Mouse (Mus musculus): Measurements from ENCODE around the gene Tatdn2. TPM values are rescaled to one million over a fixed set of nuclear protein-coding genes. Genes with fewer than 3 reads are reported as not detected.
A peak's percentile ranks its signal among the peaks of the same experiment; 100 is the strongest.

Gene Tatdn2
- polyA plus RNA-seq, 1 experiment from 2014 or later, result 0.95 TPM

DNA sequence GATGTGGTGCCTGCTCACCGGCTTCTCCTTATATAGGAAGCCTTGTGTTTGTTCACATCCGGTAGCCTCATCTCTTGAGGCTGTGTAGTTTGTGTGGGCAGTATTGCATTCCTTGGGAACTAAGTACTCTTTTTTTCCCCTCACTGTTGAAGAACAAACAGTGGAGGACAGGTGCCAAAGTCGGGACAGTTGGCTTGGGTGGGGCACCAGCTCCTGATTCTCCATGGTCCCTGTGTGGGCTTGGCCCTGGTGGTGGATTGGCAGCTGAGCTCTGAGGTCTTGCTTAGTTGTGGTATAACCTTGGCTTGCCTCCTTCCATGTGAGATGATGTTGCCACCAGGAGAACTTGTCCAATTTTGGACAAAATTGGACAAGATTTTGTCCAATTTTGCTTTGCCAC lies 23.0 kb downstream of the Tatdn2 start, which contains the start of gene Ghrl:
Gene Ghrl (minus strand): TSS at position 3 of the 400 bp plus-strand sequence.
- Histone ChIP-seq H3K27me3 (ENCODE audit: insufficient read depth, low read length) (no peaks in the 10 kb centered on the region), H3K27ac (no peak within 1 kb of the TSS), H3K4me2 (ENCODE audit: low read length) (no peak within 1 kb of the TSS), H3K9ac (ENCODE audit: low read depth, low read length) (no peak within 1 kb of the TSS), H3K4me3 (replicated peaks; ENCODE audit: low read depth, low read length) (no peak within 1 kb of the TSS), H3K36me3 (ENCODE audit: insufficient read depth, low read length) (peaks cover 15% of the 10 kb centered on the region; the same call in 1 of the 2 replicates), H3K4me1 (replicated peaks; ENCODE audit: insufficient read depth, low read length) (no peaks in the 10 kb centered on the region), H3K9me3 (replicated peaks; ENCODE audit: low read length) (no peaks in the 10 kb centered on the region)
- 87% methylated on average over 3 of the region's 3 CpGs for WGBS
- ATAC-seq (replicated peaks; ENCODE audit: low FRiP score, low read depth) (no peak), DNase-seq (ENCODE audit: low spot score) (no peak)
- no peak for TF ChIP-seq CTCF (IDR thresholded peaks at IDR 0.05; ENCODE audit: low read depth)

DNA sequence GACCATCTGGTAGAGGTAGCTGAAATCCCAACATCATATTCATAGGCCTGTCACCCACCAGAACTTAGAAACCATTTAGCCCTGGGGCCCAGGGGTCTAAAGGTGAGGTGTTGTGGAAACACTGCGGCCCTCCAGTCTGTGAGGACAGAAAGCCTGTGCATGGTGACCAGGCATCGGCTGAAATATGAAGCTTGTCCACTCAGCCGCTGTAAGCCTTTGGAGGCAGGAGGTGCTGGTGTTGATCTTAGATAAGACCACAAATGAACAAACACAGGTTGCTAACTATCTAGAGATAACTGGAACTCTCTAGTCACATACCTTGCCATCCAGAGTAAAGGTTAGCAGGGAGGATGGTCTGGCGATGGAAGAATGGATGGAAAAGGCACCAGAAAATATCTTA lies 24.2 kb downstream of the Tatdn2 start:
- ATAC-seq (replicated peaks; ENCODE audit: low FRiP score, low read depth), result no peak
- 83% methylated on average over 4 of the region's 4 CpGs for WGBS
- no peak overlapping the region for H3K4me3 ChIP-seq (replicated peaks; ENCODE audit: low read depth, low read length)
- no peak for TF ChIP-seq CTCF (IDR thresholded peaks at IDR 0.05; ENCODE audit: low read depth)
- H3K4me2 ChIP-seq (ENCODE audit: low read length), result no peak overlapping the region
- peaks cover 9% of the 10 kb centered on the region; the same call in 1 of the 2 replicates for H3K36me3 ChIP-seq (ENCODE audit: insufficient read depth, low read length)
- H3K9me3 ChIP-seq (replicated peaks; ENCODE audit: low read length), result no peaks in the 10 kb centered on the region
- no peaks in the 10 kb centered on the region for H3K4me1 ChIP-seq (replicated peaks; ENCODE audit: insufficient read depth, low read length)
- DNase-seq (ENCODE audit: low spot score), result no peak
- H3K27me3 ChIP-seq (ENCODE audit: insufficient read depth, low read length), result no peaks in the 10 kb centered on the region
- H3K27ac ChIP-seq, result no peak overlapping the region
- H3K9ac ChIP-seq (ENCODE audit: low read depth, low read length), result no peak overlapping the region

DNA sequence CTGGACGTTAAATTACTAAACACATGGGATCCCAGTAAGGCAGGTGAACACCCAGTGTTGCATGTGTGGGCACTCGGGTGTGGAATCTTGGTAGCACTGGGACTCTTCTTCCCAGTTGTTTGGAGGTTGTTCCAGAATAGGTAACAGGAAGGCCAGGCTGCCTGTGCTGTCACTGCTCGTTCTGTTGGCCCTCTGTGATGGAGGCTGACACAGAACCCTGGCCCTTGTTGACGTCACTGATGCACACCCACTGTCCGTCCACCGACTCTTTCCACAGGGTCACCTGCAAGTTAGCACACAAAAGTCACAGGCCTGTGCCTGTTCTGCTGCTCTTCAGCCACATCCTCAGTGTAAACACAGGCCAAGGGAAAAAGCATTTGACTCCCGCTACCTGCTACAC lies 31.3 kb downstream of the Tatdn2 start:
- no peak for DNase-seq (ENCODE audit: low spot score)
- 89% methylated on average over 7 of the region's 7 CpGs for WGBS
- H3K9ac ChIP-seq (ENCODE audit: low read depth, low read length), result no peak overlapping the region
- H3K4me1 ChIP-seq (replicated peaks; ENCODE audit: insufficient read depth, low read length), result no peaks in the 10 kb centered on the region
- peaks cover 54% of the 10 kb centered on the region for H3K36me3 ChIP-seq (ENCODE audit: insufficient read depth, low read length)
- no peaks in the 10 kb centered on the region for H3K27me3 ChIP-seq (ENCODE audit: insufficient read depth, low read length)
- TF ChIP-seq CTCF (IDR thresholded peaks at IDR 0.05; ENCODE audit: low read depth), result no peak
- H3K9me3 ChIP-seq (replicated peaks; ENCODE audit: low read length), result no peaks in the 10 kb centered on the region
- ATAC-seq (replicated peaks; ENCODE audit: low FRiP score, low read depth), result no peak
- H3K4me2 ChIP-seq (ENCODE audit: low read length), result no peak overlapping the region
- H3K4me3 ChIP-seq (replicated peaks; ENCODE audit: low read depth, low read length), result no peak overlapping the region
- H3K27ac ChIP-seq, result no peak overlapping the region

DNA sequence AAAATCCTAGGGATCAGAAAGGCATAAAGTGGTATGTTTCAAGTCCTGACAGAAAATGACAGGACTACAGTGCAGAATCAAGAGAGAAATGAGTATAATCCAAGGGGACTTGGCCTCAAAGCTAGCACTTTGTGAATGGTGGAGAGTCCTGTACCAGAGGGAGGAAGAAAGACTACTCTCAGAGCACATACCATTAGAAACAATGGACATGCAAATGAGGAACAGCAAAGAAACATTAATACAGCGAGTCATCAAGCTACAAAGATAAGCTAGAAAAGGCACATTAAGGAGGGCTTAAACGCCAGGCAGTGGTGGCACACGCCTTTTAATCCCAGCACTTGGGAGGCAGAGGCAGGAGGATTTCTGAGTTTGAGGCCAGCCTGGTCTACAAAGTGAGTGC lies 34.4 kb downstream of the Tatdn2 start:
- WGBS, result 97% methylated on average over 3 of the region's 3 CpGs
- no peaks in the 10 kb centered on the region for H3K4me1 ChIP-seq (replicated peaks; ENCODE audit: insufficient read depth, low read length)
- H3K9me3 ChIP-seq (replicated peaks; ENCODE audit: low read length), result no peaks in the 10 kb centered on the region
- DNase-seq (ENCODE audit: low spot score) (no peak), ATAC-seq (replicated peaks; ENCODE audit: low FRiP score, low read depth) (no peak)
- peaks cover 75% of the 10 kb centered on the region for H3K36me3 ChIP-seq (ENCODE audit: insufficient read depth, low read length)
- TF ChIP-seq CTCF (IDR thresholded peaks at IDR 0.05; ENCODE audit: low read depth), result no peak
- no peak overlapping the region for H3K27ac ChIP-seq
- H3K4me3 ChIP-seq (replicated peaks; ENCODE audit: low read depth, low read length), result no peak overlapping the region
- no peak overlapping the region for H3K4me2 ChIP-seq (ENCODE audit: low read length)
- H3K9ac ChIP-seq (ENCODE audit: low read depth, low read length), result no peak overlapping the region
- no peaks in the 10 kb centered on the region for H3K27me3 ChIP-seq (ENCODE audit: insufficient read depth, low read length)

DNA sequence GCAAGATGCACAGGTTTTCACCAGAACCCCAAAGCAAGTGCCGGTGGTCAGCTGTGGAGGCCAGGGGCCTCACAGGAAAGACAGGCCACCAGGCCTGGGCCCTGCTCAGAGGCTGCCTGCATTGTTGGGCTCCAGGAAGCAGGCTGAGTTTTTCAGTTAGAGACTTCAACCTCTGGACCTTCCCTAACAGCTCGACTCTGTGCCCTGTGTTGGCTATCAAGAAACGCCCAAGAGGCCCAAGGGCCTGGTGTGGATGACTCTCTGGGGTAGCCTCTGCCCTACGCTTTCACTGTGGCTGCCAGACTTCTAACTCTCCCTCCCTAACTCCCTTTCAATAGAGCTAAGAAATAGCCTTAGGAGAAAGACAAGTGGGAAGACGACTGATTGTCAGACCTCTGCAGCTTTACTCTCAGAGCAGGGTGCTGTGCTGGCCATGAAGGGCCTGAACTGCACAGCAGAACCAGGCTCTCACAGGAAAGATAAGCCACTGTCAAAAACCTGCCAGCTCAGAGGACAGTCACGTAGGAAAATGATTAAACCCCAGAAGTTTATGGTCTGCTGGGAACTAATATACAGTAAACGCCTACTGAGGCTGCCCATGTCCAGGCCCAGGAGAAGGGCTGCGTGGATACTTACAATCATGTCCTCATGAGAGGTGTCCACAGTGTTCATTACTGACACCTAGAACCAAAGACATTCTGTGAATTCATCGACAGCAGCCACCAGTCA lies 40.6 kb downstream of the Tatdn2 start:
- Histone ChIP-seq H3K4me1 (replicated peaks; ENCODE audit: insufficient read depth, low read length) (peaks cover 3% of the 10 kb centered on the region; the same call in 1 of the 2 replicates), H3K27me3 (ENCODE audit: insufficient read depth, low read length) (no peaks in the 10 kb centered on the region), H3K27ac (no peak overlapping the region), H3K9me3 (replicated peaks; ENCODE audit: low read length) (no peaks in the 10 kb centered on the region), H3K9ac (ENCODE audit: low read depth, low read length) (no peak overlapping the region), H3K4me3 (replicated peaks; ENCODE audit: low read depth, low read length) (no peak overlapping the region), H3K36me3 (ENCODE audit: insufficient read depth, low read length) (peaks cover 27% of the 10 kb centered on the region), H3K4me2 (ENCODE audit: low read length) (no peak overlapping the region)
- whole genome bisulfite sequencing, result 88% methylated on average over 9 of the region's 9 CpGs
- no peak for DNase-seq (ENCODE audit: low spot score)
- no peak for ATAC-seq (replicated peaks; ENCODE audit: low FRiP score, low read depth)
- no peak for TF ChIP-seq CTCF (IDR thresholded peaks at IDR 0.05; ENCODE audit: low read depth)

DNA sequence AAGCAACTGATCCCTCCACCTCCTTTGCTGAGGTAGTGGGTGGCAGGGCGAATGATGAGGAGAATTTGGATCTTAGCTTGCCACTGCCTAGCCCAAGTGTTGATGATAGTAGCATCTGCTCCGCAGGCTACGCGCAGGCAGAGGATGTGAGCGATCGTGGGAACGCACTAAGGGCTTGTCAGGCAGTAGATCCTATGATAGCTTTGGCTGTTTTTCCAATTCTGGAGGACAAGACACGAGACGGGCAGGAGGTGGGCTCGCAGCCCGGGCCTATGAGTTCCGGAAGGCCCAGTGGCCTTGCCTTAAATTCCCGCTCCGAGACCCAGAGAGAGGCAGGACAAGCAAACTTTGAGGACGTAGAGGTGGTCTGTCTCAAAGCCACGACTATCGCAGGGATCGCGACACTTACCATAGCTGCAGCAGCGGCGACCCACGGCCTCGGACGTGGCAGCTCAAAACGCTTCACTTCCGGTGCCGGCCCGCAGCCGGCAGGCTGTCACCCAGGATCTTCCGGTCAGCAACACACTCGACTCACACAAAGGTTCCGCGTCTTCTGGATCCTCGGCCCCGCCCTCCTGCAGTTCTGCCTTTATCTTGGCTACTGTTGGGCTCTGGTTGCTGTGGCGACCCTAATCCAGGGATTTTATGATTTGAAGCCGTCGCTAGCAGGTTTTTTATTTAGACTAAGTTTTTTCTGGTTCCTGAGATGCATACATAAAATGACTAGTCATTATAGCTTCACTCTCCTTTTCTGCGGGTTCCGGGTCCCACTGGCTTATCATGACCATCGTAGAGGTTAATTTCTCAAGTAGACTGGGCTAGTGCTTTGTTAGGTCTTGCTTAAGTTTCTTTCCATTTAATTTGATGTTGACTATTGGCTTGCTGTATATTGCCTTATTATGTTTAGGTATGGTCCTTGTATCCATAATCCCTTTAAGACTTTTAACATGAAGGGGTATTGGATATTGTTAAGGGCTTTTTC lies 43.7 kb downstream of the Tatdn2 start, which contains the start of gene Sec13:
Gene Sec13 (minus strand): TSS at position 508 of the 982 bp plus-strand sequence.
- ATAC-seq (replicated peaks; ENCODE audit: low FRiP score, low read depth), result peak; percentile 80
- 7% methylated on average over 41 of the region's 41 CpGs for WGBS
- peaks cover 3% of the 10 kb centered on the region; the same call in 1 of the 2 replicates for H3K4me1 ChIP-seq (replicated peaks; ENCODE audit: insufficient read depth, low read length)
- peak within 1 kb of the TSS; percentile 85 for H3K4me2 ChIP-seq (ENCODE audit: low read length)
- H3K4me3 ChIP-seq (replicated peaks; ENCODE audit: low read depth, low read length), result peak within 1 kb of the TSS; percentile 97
- peaks cover 9% of the 10 kb centered on the region for H3K36me3 ChIP-seq (ENCODE audit: insufficient read depth, low read length)
- H3K27me3 ChIP-seq (ENCODE audit: insufficient read depth, low read length), result no peaks in the 10 kb centered on the region
- peak; percentile 93 for DNase-seq (ENCODE audit: low spot score)
- peak within 1 kb of the TSS; percentile 98 for H3K9ac ChIP-seq (ENCODE audit: low read depth, low read length)
- no peaks in the 10 kb centered on the region for H3K9me3 ChIP-seq (replicated peaks; ENCODE audit: low read length)
- H3K27ac ChIP-seq, result peak within 1 kb of the TSS; percentile 82
- TF ChIP-seq CTCF (IDR thresholded peaks at IDR 0.05; ENCODE audit: low read depth), result no peak

All from kidney, postnatal 0 days (tissue).